Comparison of ENCODE assay signal across 25 mouse cellular contexts in genomic region chr4:119297361-119297760, GRCm38 (mm10). TPM values are rescaled to one million over a fixed set of nuclear protein-coding genes. Genes with fewer than 3 reads are reported as not detected.
DNase-seq lines count a peak whose midpoint lies in the region; ATAC-seq and TF ChIP-seq lines count a peak whose summit lies in the region.
"Had no signal": no experiment of that assay in that cellular context is flagged by ENCODE, and none has a peak within 500 bp of the region (broad histone marks: within the 10 kb centered on the region; RNA-seq: fewer than 3 reads in every experiment).

No protein-coding gene starts in this region.

- H3K79me2 ChIP-seq in CH12.LX (replicated peaks; ENCODE audit: control insufficient read depth, extremely low read depth, insufficient read depth, poor library complexity, severe bottlenecking) = peaks cover 18% of the 10 kb centered on the region
- peaks cover 18% of the 10 kb centered on the region for H3K79me2 ChIP-seq in myocyte (ENCODE audit: control insufficient read depth, insufficient read depth)

- ATAC-seq in megakaryocyte, adult 5-6 weeks (ENCODE audit: poor library complexity, severe bottlenecking) = no peak
- ATAC-seq in hindbrain, embryonic 14.5 days (ENCODE audit: low FRiP score) = no peak
- no peak for ATAC-seq in forebrain, embryonic 15.5 days (replicated peaks)
- ATAC-seq: activated CD4-positive, CD25-positive, alpha-beta regulatory T cell, adult 4 months; CD4-positive, CD25-positive, alpha-beta regulatory T cell, adult 4 months; Patski had no signal

- no peak for TF ChIP-seq POLR2A in CH12.LX (IDR thresholded peaks at IDR 0.05; ENCODE audit: low read depth, low read length)
- TF ChIP-seq POLR2A in myocyte (IDR thresholded peaks at IDR 0.05; ENCODE audit: insufficient read length, low read depth) = no peak

- no peak for TF ChIP-seq RAD21 in CH12.LX (IDR thresholded peaks at IDR 0.05; ENCODE audit: low read depth, low read length)

- dilution Hi-C loops in CH12.LX (cut with MboI; ENCODE audit: extremely low pct_ligation_motif_present, extremely low pct_unique_long_range_greater_than_20kb, low sequenced_read_pairs) = no loop called here

- TF ChIP-seq CTCF in CH12.LX (conservative IDR thresholded peaks at IDR 0.05 in 1 of 2, IDR thresholded peaks at IDR 0.05 in 1 of 2; ENCODE audit: low read depth in 2 of 2, low read length in 2 of 2) = no peak

- in situ Hi-C loops in CH12.LX (cut with MboI; ENCODE audit: low pct_ligation_motif_present, low pct_unique_long_range_greater_than_20kb, low sequenced_read_pairs) = no loop called here

- H3K4me1 ChIP-seq in megakaryocyte, embryonic 14.5 days = peaks cover 53% of the 10 kb centered on the region
- peaks cover 2 to 21% of the 10 kb centered on the region in 2 experiments; a peak in 2 of 4 replicates for H3K4me1 ChIP-seq in CH12.LX (ENCODE audit: control insufficient read depth in 1 of 2, insufficient read depth in 2 of 2)
- peaks cover 11% of the 10 kb centered on the region for H3K4me1 ChIP-seq in hindbrain, embryonic 14.5 days (replicated peaks; ENCODE audit: control insufficient read depth, insufficient read depth, low read length)
- H3K4me1 ChIP-seq in forebrain, embryonic 15.5 days = peaks cover 10% of the 10 kb centered on the region

- no peak overlapping the region for H3K27ac ChIP-seq in CH12.LX (ENCODE audit: insufficient read depth, low read depth)
- H3K27ac ChIP-seq in hindbrain, embryonic 14.5 days = no peak overlapping the region
- no peak overlapping the region for H3K27ac ChIP-seq in forebrain, embryonic 15.5 days (replicated peaks)

- H3K36me3 ChIP-seq in megakaryocyte, embryonic 14.5 days (replicated peaks; ENCODE audit: low read length) = peaks cover 12% of the 10 kb centered on the region
- peaks cover 3 to 26% of the 10 kb centered on the region in 2 experiments for H3K36me3 ChIP-seq in CH12.LX (replicated peaks in 1 of 2; ENCODE audit: control insufficient read depth in 1 of 2, insufficient read depth in 1 of 2, low read length in 1 of 2)
- no peaks in the 10 kb centered on the region for H3K36me3 ChIP-seq in myocyte (ENCODE audit: control insufficient read depth, insufficient read depth)
- H3K36me3 ChIP-seq in hindbrain, embryonic 14.5 days (replicated peaks; ENCODE audit: control insufficient read depth, insufficient read depth) = no peaks in the 10 kb centered on the region
- H3K36me3 ChIP-seq in forebrain, embryonic 15.5 days = no peaks in the 10 kb centered on the region

- no peak overlapping the region for H3K9ac ChIP-seq in CH12.LX (ENCODE audit: insufficient read depth, low read depth)
- no peak overlapping the region for H3K9ac ChIP-seq in hindbrain, embryonic 14.5 days
- H3K9ac ChIP-seq in forebrain, embryonic 15.5 days (replicated peaks) = no peak overlapping the region

- no peak for TF ChIP-seq EP300 in CH12.LX (IDR thresholded peaks at IDR 0.05; ENCODE audit: low read length)

- H3K27me3 ChIP-seq in megakaryocyte, embryonic 14.5 days (replicated peaks) = no peaks in the 10 kb centered on the region
- H3K27me3 ChIP-seq in CH12.LX (replicated peaks) = no peaks in the 10 kb centered on the region
- H3K27me3 ChIP-seq in myocyte (ENCODE audit: control insufficient read depth, insufficient read depth, insufficient read length) = no peaks in the 10 kb centered on the region
- no peaks in the 10 kb centered on the region for H3K27me3 ChIP-seq in hindbrain, embryonic 14.5 days (ENCODE audit: control insufficient read depth, insufficient read depth, low read length)
- H3K27me3 ChIP-seq in forebrain, embryonic 15.5 days = no peaks in the 10 kb centered on the region
- H3K27me3 ChIP-seq: Patski had no signal

- no peak overlapping the region for H3ac ChIP-seq in myocyte (ENCODE audit: control insufficient read depth, insufficient read length)

- no peaks in the 10 kb centered on the region for H3K9me3 ChIP-seq in megakaryocyte, embryonic 14.5 days
- no peaks in the 10 kb centered on the region for H3K9me3 ChIP-seq in CH12.LX (replicated peaks; ENCODE audit: low read length)
- H3K9me3 ChIP-seq in hindbrain, embryonic 14.5 days (ENCODE audit: control insufficient read depth, low read length) = no peaks in the 10 kb centered on the region
- H3K9me3 ChIP-seq in forebrain, embryonic 15.5 days = no peaks in the 10 kb centered on the region
- H3K9me3 ChIP-seq: G1E had no signal

- WGBS in hindbrain, embryonic 14.5 days = 94% methylated on average over 2 of the region's 2 CpGs
- 82% methylated on average over 2 of the region's 2 CpGs for WGBS in forebrain, embryonic 15.5 days

- H3K4me3 ChIP-seq in megakaryocyte, embryonic 14.5 days (replicated peaks) = peak overlapping the region; percentile 67
- no peak overlapping the region for H3K4me3 ChIP-seq in CH12.LX (replicated peaks in 1 of 3; ENCODE audit: low read depth in 2 of 3, low read length in 2 of 3, poor library complexity in 1 of 3)
- H3K4me3 ChIP-seq in myocyte = no peak overlapping the region
- H3K4me3 ChIP-seq in hindbrain, embryonic 14.5 days (replicated peaks; ENCODE audit: low read length) = no peak overlapping the region
- H3K4me3 ChIP-seq in forebrain, embryonic 15.5 days = no peak overlapping the region

- DNase-seq in A20 (ENCODE audit: low read depth, low spot score) = peak; percentile 84
- no peak for DNase-seq in CH12.LX (ENCODE audit: extremely low read depth)
- no peak for DNase-seq in hindbrain, embryonic 14.5 days (ENCODE audit: low spot score)
- DNase-seq in gastrocnemius, adult 8-10 months (ENCODE audit: low spot score in 2 of 2) = no peak
- DNase-seq: adrenal gland, adult 2 months; adrenal gland, adult 8-10 months; adrenal gland, postnatal 10 days; adrenal gland, postnatal 14 days; adrenal gland, postnatal 25 days; adrenal gland, postnatal 36 days; B cell, adult 2 months; cerebellum, adult 11 months; cerebellum, adult 11-12 months; cerebellum, adult 18-20 months; cerebellum, adult 2 months had no signal

- H3K4me2 ChIP-seq in CH12.LX (ENCODE audit: insufficient read depth, low read depth, poor library complexity, severe bottlenecking) (no peak overlapping the region), myocyte (ENCODE audit: low read depth) (no peak overlapping the region)
- H3K4me2 ChIP-seq in hindbrain, embryonic 14.5 days (replicated peaks) = no peak overlapping the region
- H3K4me2 ChIP-seq in forebrain, embryonic 15.5 days (replicated peaks) = no peak overlapping the region

TF ChIP-seq in CH12.LX, 34 proteins besides CTCF, POLR2A, EP300 and RAD21:
- TF ChIP-seq ZC3H11A (IDR thresholded peaks at IDR 0.05; ENCODE audit: low read depth, low read length) (no peak), TCF12 (IDR thresholded peaks at IDR 0.05; ENCODE audit: low read depth, low read length) (peak; percentile 57; the same call in 1 of the 2 replicates)

TF ChIP-seq in myocyte, 11 proteins besides CTCF, POLR2A, EP300 and RAD21:
- no peak for TF ChIP-seq E2F4 (IDR thresholded peaks at IDR 0.05; ENCODE audit: insufficient read depth)
- TF ChIP-seq TCF12 (IDR thresholded peaks at IDR 0.05; ENCODE audit: insufficient read depth, poor library complexity, severe bottlenecking) = no peak
- TF ChIP-seq MYOG (IDR thresholded peaks at IDR 0.05; ENCODE audit: control insufficient read depth in 1 of 3, insufficient read depth in 1 of 3, insufficient read length in 2 of 3, low read depth in 2 of 3) = peak in 1 of 3 experiments; percentile 8
- peak in 2 of 3 experiments; percentile 24 to 55 for TF ChIP-seq MYOD1 (IDR thresholded peaks at IDR 0.05; ENCODE audit: control insufficient read depth in 1 of 3, insufficient read length in 2 of 3, low read depth in 2 of 3)
- TF ChIP-seq MAX (IDR thresholded peaks at IDR 0.05; ENCODE audit: low read depth) = no peak

RNA-seq across cellular contexts. Expression of gene Ybx1, which starts 3.0 kb away (rescaled TPM):
- polyA plus RNA-seq in megakaryocyte, embryonic 14.5 days (2012; ENCODE audit: insufficient read depth, low replicate concordance) = 965 and 1,779 TPM in 2 replicates
- total RNA-seq in megakaryocyte, adult 5-6 weeks (2015) = 721 and 749 TPM in 2 replicates
- 791 and 811 TPM in 2 replicates for total RNA-seq in megakaryocyte, adult 5-6 weeks (2017)
- total RNA-seq in CH12.LX (2012; rRNA removed) (724 and 865 TPM in 2 replicates), CH12.LX (2014; rRNA removed) (901 and 989 TPM in 2 replicates)
- polyA plus RNA-seq in CH12.LX (2012; ENCODE audit: insufficient read length, low read depth) (2,139 and 2,246 TPM in 2 replicates), myocyte (2012; fragmentation: generic; extraction: Trizol) (734 TPM)
- polyA plus RNA-seq in hindbrain, embryonic 14.5 days (2014; fragmentation: Nextera tagmentation; extraction: Ambion mirVana) = 1,089 and 1,212 TPM in 2 replicates
- 100 to 1,000 TPM; 604 to 694 (median 660) TPM for total RNA-seq in gastrocnemius, adult 8-10 months (2022)
- 950 and 958 TPM in 2 replicates for polyA plus RNA-seq in forebrain, embryonic 15.5 days (2015; fragmentation: Nextera tagmentation; extraction: Ambion mirVana)

RNA-seq across cellular contexts. Expression of gene Ppih, which starts 23.0 kb away (rescaled TPM):
- polyA plus RNA-seq in megakaryocyte, embryonic 14.5 days (2012; ENCODE audit: insufficient read depth, low replicate concordance) = 1.7 TPM in 1 of 2 replicates, not detected in the other
- total RNA-seq in megakaryocyte, adult 5-6 weeks (2015) = 84.7 and 92.6 TPM in 2 replicates
- total RNA-seq in megakaryocyte, adult 5-6 weeks (2017) = 87.4 and 98.8 TPM in 2 replicates
- total RNA-seq in CH12.LX (2012; rRNA removed) = 125 and 175 TPM in 2 replicates
- 179 and 195 TPM in 2 replicates for total RNA-seq in CH12.LX (2014; rRNA removed)
- polyA plus RNA-seq in CH12.LX (2012; ENCODE audit: insufficient read length, low read depth) = 132 and 158 TPM in 2 replicates
- polyA plus RNA-seq in myocyte (2012; fragmentation: generic; extraction: Trizol) = 22.2 TPM
- 46.9 and 50.1 TPM in 2 replicates for polyA plus RNA-seq in hindbrain, embryonic 14.5 days (2014; fragmentation: Nextera tagmentation; extraction: Ambion mirVana)
- total RNA-seq in gastrocnemius, adult 8-10 months (2022) = 10 to 100 TPM in 1 of 4 experiments, 1 to 10 TPM in 3; 6.3 to 10.0 (median 7.4) TPM
- 65.3 and 76.6 TPM in 2 replicates for polyA plus RNA-seq in forebrain, embryonic 15.5 days (2015; fragmentation: Nextera tagmentation; extraction: Ambion mirVana)

RNA-seq across cellular contexts. Expression of gene Cldn19, which starts 42.1 kb away (rescaled TPM):
- polyA plus RNA-seq in megakaryocyte, embryonic 14.5 days (2012; ENCODE audit: insufficient read depth, low replicate concordance) = not detected in 2 replicates
- total RNA-seq in megakaryocyte, adult 5-6 weeks (2015) = not detected in 2 replicates
- total RNA-seq in megakaryocyte, adult 5-6 weeks (2017) = not detected in 2 replicates
- total RNA-seq in CH12.LX (2012; rRNA removed) = not detected in 2 replicates
- total RNA-seq in CH12.LX (2014; rRNA removed) = not detected in 2 replicates
- 0.08 and 0.09 TPM in 2 replicates for polyA plus RNA-seq in CH12.LX (2012; ENCODE audit: insufficient read length, low read depth)
- 0.01 TPM for polyA plus RNA-seq in myocyte (2012; fragmentation: generic; extraction: Trizol)
- 1.1 and 1.4 TPM in 2 replicates for polyA plus RNA-seq in hindbrain, embryonic 14.5 days (2014; fragmentation: Nextera tagmentation; extraction: Ambion mirVana)
- 1 to 10 TPM in 2 of 4 experiments, under 1 TPM in 2; 0.46 to 1.1 (median 0.95) TPM for total RNA-seq in gastrocnemius, adult 8-10 months (2022)
- polyA plus RNA-seq in forebrain, embryonic 15.5 days (2015; fragmentation: Nextera tagmentation; extraction: Ambion mirVana) = 0.70 and 1.0 TPM in 2 replicates
- total RNA-seq: MEL had no signal
- polyA plus RNA-seq: activated CD4-positive, CD25-positive, alpha-beta regulatory T cell, adult 4 months; C2C12; CD4-positive, CD25-positive, alpha-beta regulatory T cell, adult 4 months; G1E had no signal
